Mouse (Mus musculus): ENCODE measurements around the gene Rpl41.

DNA sequence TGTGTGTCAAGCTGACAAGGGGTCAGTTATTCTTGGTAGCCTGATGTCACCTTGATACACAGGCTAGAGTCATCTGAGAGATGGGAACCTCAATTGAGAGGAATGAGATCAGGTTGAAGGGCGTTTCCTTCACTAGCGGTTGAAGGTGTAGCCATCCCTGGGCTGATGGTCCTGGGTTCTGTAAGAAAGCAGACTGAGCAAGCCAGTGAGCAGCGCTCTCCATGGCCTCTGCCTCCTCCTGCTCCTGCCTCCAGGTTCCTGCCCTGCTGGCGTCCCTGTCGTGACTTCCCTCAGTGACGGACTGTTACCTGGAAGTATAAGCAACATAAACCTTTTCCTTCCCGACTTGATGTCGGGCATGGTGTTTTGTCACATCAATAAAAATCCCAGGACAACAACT lies 45.6 kb downstream of the Rpl41 start:
- TF ChIP-seq EP300 (IDR thresholded peaks at IDR 0.05; ENCODE audit: low read depth) (no peak), CTCF (IDR thresholded peaks at IDR 0.05; ENCODE audit: low read depth) (no peak)

All from liver, postnatal 0 days (tissue).